Mouse (Mus musculus) C2C12 (cell line): Measurements from ENCODE around the gene Tmem17. TPM values are rescaled to one million over a fixed set of nuclear protein-coding genes. Genes with fewer than 3 reads are reported as not detected.
A peak's percentile ranks its signal among the peaks of the same experiment; 100 is the strongest.

Experiments used
- H3K27me3 ChIP-seq: one replicate; pipeline ENCODE4 v1.6.1; 2011; ENCODE audit not compliant: control insufficient read depth, insufficient read depth, insufficient read length
- H3K36me3 ChIP-seq: one replicate; pipeline ENCODE4 v1.6.1; 2011; ENCODE audit not compliant: control insufficient read depth, insufficient read depth
- H3K4me3 ChIP-seq: one replicate; pipeline ENCODE4 v1.5.1; 2011; ENCODE audit warnings: mild to moderate bottlenecking, control low read depth; ENCODE audit not compliant: poor library complexity, insufficient read depth, severe bottlenecking
- H3K79me2 ChIP-seq: one replicate; pipeline ENCODE4 v1.6.1; 2011; ENCODE audit not compliant: control insufficient read depth, insufficient read depth
- H3K79me3 ChIP-seq: one replicate; pipeline ENCODE4 v1.6.1; 2011; ENCODE audit warnings: low read depth, control low read depth
- H3ac ChIP-seq: one replicate; pipeline ENCODE3; 2011; ENCODE audit warnings: low read depth; ENCODE audit not compliant: control insufficient read depth, insufficient read length
- CEBPB ChIP-seq: IDR thresholded peaks from one replicate; pipeline ENCODE4 v1.6.1; 2011; ENCODE audit warnings: low read depth, mild to moderate bottlenecking, control low read depth, moderate library complexity
- CTCF ChIP-seq: IDR thresholded peaks from one replicate; pipeline ENCODE4 v1.5.1; 2011; ENCODE audit not compliant: control insufficient read depth, insufficient read depth, insufficient read length
- FOSL1 ChIP-seq: IDR thresholded peaks from one replicate; pipeline ENCODE4 v1.8.0; 2011; ENCODE audit warnings: mild to moderate bottlenecking, low read length; ENCODE audit not compliant: poor library complexity, insufficient read depth, severe bottlenecking
- MAX ChIP-seq: IDR thresholded peaks from one replicate; pipeline ENCODE4 v1.6.1; 2011; ENCODE audit warnings: mild to moderate bottlenecking, control low read depth
- MYOD1 ChIP-seq: IDR thresholded peaks from one replicate; pipeline ENCODE4 v1.6.1; 2011; ENCODE audit warnings: low read depth; ENCODE audit not compliant: control insufficient read depth, insufficient read length
- MYOG ChIP-seq: IDR thresholded peaks from one replicate; pipeline ENCODE4 v1.6.1; 2011; ENCODE audit not compliant: control insufficient read depth, insufficient read length; ENCODE audit errors: extremely low read depth
- USF1 ChIP-seq: IDR thresholded peaks from one replicate; pipeline ENCODE4 v1.6.1; 2011; ENCODE audit warnings: low read depth, mild to moderate bottlenecking, control low read depth, moderate library complexity
- polyA plus RNA-seq: library from polyadenylated mRNA; unstranded; fragments of >200 nt; fragmentation: generic; extraction: Trizol; gene quantifications from one replicate; pipeline ENCODE4 v1.2.1, GENCODE M21; 2012; ENCODE audit warnings: missing spikeins

Tmem17 gene
- polyA plus RNA-seq, 1 experiment: 2.7 TPM

DNA sequence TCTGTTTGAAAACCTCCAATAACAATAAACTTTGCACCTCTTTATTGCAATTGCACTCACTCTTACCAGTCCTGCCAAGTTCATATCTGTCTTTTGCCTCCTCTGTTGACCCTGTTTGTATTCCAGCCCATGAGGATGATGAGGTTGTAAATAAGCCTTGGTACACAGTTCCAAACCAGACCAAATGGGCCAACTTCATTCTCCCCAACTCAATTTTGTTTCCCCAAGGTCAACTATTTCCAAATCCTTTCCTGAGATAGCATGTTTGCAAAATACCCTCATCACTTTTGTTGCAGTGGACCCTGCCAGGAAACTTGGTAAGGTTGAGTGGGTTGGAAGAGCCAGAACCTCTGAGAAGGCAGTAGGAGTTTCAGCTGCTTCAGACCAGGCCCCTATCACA lies 16.9 kb upstream of the Tmem17 start:
- no peaks in the 10 kb centered on the region for H3K79me2 ChIP-seq
- H3K79me3 ChIP-seq: no peaks in the 10 kb centered on the region
- H3K36me3 ChIP-seq: no peaks in the 10 kb centered on the region
- no peak overlapping the region for H3K4me3 ChIP-seq
- H3ac ChIP-seq: no peak overlapping the region
- no peaks in the 10 kb centered on the region for H3K27me3 ChIP-seq
- TF ChIP-seq MYOG (no peak), MYOD1 (no peak), CEBPB (no peak), USF1 (no peak), MAX (no peak), FOSL1 (no peak), CTCF (no peak)

GRCm38 (mm10) chr11:22499396-22499795 lies 12.5 kb upstream of the Tmem17 start:
- Histone ChIP-seq H3K79me2 (no peaks in the 10 kb centered on the region), H3K36me3 (no peaks in the 10 kb centered on the region), H3K27me3 (no peaks in the 10 kb centered on the region), H3K4me3 (no peak overlapping the region), H3K79me3 (no peaks in the 10 kb centered on the region), H3ac (no peak overlapping the region)
- no peak for TF ChIP-seq FOSL1
- TF ChIP-seq MYOG: no peak
- no peak for TF ChIP-seq CEBPB
- no peak for TF ChIP-seq CTCF
- TF ChIP-seq USF1: no peak
- no peak for TF ChIP-seq MAX
- no peak for TF ChIP-seq MYOD1

GRCm38 (mm10) chr11:22499886-22500285 lies 12.0 kb upstream of the Tmem17 start:
- H3ac ChIP-seq: no peak overlapping the region
- no peaks in the 10 kb centered on the region for H3K27me3 ChIP-seq
- TF ChIP-seq MAX: no peak
- TF ChIP-seq MYOG: no peak
- no peak for TF ChIP-seq CTCF
- H3K79me3 ChIP-seq: no peaks in the 10 kb centered on the region
- no peaks in the 10 kb centered on the region for H3K79me2 ChIP-seq
- no peak overlapping the region for H3K4me3 ChIP-seq
- H3K36me3 ChIP-seq: no peaks in the 10 kb centered on the region

- no peaks in the 10 kb centered on the region for H3K79me3 ChIP-seq
- TF ChIP-seq MYOG (no peak), USF1 (no peak), FOSL1 (no peak), MAX (no peak), CEBPB (no peak), CTCF (no peak), MYOD1 (no peak)
- no peaks in the 10 kb centered on the region for H3K36me3 ChIP-seq
- H3K4me3 ChIP-seq: no peak overlapping the region
- H3K79me2 ChIP-seq: no peaks in the 10 kb centered on the region
- no peaks in the 10 kb centered on the region for H3K27me3 ChIP-seq
- H3ac ChIP-seq: no peak overlapping the region
Observed at GRCm38 (mm10) chr11:22500771-22501566, 10.9 kb upstream of the Tmem17 start.

DNA sequence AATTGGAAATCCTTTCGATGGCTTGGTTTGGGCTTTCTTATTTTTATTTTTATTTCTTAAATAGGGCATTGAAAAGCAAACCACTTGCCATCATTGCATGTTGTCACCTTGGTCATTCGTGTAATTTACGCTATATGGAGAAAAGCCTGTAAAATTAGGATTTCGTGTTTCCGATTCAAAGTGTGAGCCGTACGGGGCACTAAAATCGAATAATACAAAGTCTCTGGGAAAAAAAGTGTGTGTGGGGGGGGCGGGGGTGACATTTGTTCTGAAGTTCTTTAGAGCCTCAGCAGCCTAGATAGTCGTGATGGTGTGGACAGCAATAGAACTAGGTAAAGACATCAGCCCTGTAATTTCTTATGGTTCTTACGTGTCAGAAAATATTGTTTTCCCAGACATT lies 1.2 kb downstream of the Tmem17 start:
- Histone ChIP-seq H3ac (peak overlapping the region; percentile 73), H3K79me3 (no peaks in the 10 kb centered on the region), H3K4me3 (peak overlapping the region; percentile 50), H3K79me2 (no peaks in the 10 kb centered on the region), H3K27me3 (no peaks in the 10 kb centered on the region), H3K36me3 (no peaks in the 10 kb centered on the region)
- TF ChIP-seq CEBPB: no peak

- no peaks in the 10 kb centered on the region for H3K79me2 ChIP-seq
- H3K36me3 ChIP-seq: no peaks in the 10 kb centered on the region
- TF ChIP-seq MYOG (no peak), CEBPB (no peak), USF1 (no peak), FOSL1 (no peak)
- no peak overlapping the region for H3ac ChIP-seq
- no peaks in the 10 kb centered on the region for H3K79me3 ChIP-seq
- no peak overlapping the region for H3K4me3 ChIP-seq
- no peaks in the 10 kb centered on the region for H3K27me3 ChIP-seq
Observed at GRCm38 (mm10) chr11:22515061-22515460, 3.2 kb downstream of the Tmem17 start.
